Mouse (Mus musculus) A20 (cell line): ENCODE data around the gene Lcn2.

ENCODE experiments used
- DNase-seq: peaks from one replicate; pipeline ENCODE4 v3.0.0-alpha.2; 2011; ENCODE audit warnings: low read depth, low spot score

Gene Lcn2

DNA sequence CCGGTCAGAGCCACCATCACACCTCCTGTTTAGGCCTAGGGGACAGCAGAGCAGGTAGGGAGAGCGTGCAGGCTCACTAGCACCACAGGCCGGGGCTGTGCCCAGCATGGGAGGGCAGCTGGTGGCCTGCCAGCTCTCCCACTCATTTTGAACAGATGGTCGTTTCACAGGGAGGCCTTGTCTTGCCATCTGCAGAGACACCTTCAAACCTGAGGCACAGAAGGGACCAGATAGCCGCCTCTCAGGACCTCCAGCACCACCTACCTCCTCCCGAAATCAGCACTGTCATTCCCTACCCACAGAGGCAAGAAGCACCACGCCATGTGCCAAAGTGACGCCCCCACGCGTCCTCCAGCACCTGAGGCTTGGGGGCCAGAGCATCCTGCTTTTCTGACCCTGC lies 44.0 kb downstream of the Lcn2 start:
- no peak for DNase-seq

DNA sequence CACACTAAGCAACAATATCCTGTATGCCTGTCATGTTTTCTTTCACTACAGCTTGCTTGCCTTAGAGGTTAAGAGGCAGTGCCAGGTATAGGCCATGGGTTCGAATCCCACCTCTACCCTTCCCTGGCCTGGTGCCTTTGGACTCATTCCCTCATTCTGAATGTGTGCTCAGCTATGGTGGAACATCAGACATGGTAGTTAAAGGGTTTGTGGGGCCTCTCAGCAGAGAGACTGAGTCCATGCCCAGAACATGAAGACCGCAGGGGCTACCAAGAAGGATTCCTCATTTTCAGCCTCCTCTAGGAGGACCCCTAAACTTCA lies 44.7 kb downstream of the Lcn2 start:
- no peak for DNase-seq

DNA sequence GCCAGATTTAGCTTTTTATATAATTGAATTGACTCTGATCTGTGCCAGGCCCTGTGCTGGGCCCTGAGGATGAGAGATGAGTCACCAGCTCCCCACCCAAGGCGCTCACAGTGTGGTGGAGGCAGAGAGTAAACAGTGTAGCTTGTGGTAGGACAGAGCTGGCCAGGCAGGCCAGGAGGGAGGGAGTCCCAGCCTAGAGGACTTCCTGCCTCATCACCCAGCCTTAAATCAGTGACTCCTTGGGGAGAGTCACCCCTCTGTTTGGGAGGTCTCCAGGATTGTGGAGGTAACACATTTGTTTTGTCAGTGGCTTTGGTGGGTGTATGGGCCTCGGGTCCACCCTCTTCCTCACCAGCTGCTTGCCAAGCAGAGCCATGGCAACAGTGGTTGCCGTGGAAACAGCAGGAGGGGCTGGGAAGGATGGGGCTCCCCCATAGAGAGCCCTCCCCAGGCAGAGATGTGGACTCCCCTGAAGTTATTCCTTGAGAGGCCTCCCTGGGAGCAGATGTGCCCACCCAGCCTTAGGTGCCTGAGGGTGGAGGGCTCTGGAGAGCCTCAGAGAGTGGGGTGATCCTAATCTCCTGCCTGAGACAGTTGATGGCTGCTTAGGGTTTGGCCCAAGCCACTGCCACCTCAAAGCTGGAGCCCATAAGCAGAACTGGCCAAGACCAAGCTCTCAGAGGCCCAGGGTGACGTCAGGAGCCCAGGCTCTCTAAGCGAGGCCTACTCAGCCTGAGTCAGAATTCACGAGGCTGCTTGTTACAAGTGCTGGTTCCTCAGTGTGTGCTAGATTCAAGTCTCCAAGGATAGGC lies 45.3 kb downstream of the Lcn2 start:
- DNase-seq, result no peak

DNA sequence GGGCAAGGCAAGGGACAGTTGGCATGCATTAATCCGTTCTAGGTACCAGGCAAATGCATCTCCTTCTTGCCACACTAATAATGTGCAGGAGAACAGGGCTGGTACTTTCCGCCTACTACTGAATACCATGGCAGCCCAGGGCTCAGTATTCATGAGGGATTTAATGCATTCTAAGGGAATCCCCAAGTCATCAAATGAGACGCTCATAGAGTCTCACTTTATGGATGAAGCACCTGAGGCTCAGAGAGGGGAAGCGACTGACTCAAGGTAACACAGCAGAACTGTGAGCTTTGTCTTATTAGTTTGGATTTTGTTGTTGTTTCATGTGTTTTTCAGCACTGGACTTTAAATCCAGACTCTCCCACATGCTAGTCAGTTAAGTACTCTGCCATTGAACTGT lies 46.0 kb downstream of the Lcn2 start:
- no peak for DNase-seq

GRCm38 (mm10) chr2:32341634-32341939 lies 46.5 kb downstream of the Lcn2 start:
- no peak for DNase-seq

GRCm38 (mm10) chr2:32340836-32341633 lies 47.0 kb downstream of the Lcn2 start:
- no peak for DNase-seq

- no peak for DNase-seq
Measured at GRCm38 (mm10) chr2:32339912-32340642, 48.0 kb downstream of the Lcn2 start.

DNA sequence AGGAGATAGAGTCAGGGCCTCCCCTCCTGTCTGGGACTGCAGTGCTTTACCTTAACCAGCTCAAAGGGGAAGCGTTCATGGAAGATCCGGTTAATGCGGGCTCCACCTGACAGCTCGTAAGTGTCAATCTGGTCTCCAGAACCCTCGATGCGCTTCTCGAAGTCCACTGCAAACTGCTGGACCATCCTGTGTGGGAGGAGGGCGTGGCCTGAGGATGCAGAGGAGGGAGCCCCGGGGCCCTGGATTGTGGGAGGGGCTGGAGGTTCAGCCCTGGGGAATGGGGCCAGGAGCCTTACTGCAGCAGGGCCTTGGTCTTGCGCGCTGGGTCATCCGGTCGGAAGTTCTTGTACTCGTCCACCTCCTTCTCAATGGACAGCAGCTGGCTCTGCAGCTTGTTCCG lies 52.2 kb downstream of the Lcn2 start:
- no peak for DNase-seq
